Mouse (Mus musculus): ENCODE measurements around the gene Pip5k1b.

The Pip5k1b gene

GRCm38 (mm10) chr19:24312556-24313342 lies 242.9 kb downstream of the Pip5k1b start:
- no peak for DNase-seq (ENCODE audit: extremely low read depth, low read depth)

GRCm38 (mm10) chr19:24312046-24312445 lies 243.6 kb downstream of the Pip5k1b start:
- no peak for DNase-seq (ENCODE audit: extremely low read depth, low read depth)

GRCm38 (mm10) chr19:24308305-24308705 lies 247.4 kb downstream of the Pip5k1b start:
- no peak for DNase-seq (ENCODE audit: extremely low read depth, low read depth)

- DNase-seq (ENCODE audit: extremely low read depth, low read depth), result no peak
These were observed 248.1 kb downstream of the Pip5k1b start for GRCm38 (mm10) chr19:24307271-24308221.

- no peak for DNase-seq (ENCODE audit: extremely low read depth, low read depth)
These were observed 249.3 kb downstream of the Pip5k1b start for GRCm38 (mm10) chr19:24306351-24306750.

- no peak for DNase-seq (ENCODE audit: extremely low read depth, low read depth)
These were observed 253.5 kb downstream of the Pip5k1b start for GRCm38 (mm10) chr19:24302198-24302597.

- no peak for DNase-seq (ENCODE audit: extremely low read depth, low read depth)
These were observed 253.9 kb downstream of the Pip5k1b start for GRCm38 (mm10) chr19:24301768-24302148.

- DNase-seq (ENCODE audit: extremely low read depth, low read depth), result peak; percentile 47
These were observed 254.5 kb downstream of the Pip5k1b start for GRCm38 (mm10) chr19:24300994-24301767.

- DNase-seq (ENCODE audit: extremely low read depth, low read depth), result no peak
These were observed 262.1 kb downstream of the Pip5k1b start for GRCm38 (mm10) chr19:24293537-24293936.

- peak; percentile 50 for DNase-seq (ENCODE audit: extremely low read depth, low read depth)
These were observed 271.5 kb downstream of the Pip5k1b start for GRCm38 (mm10) chr19:24284187-24284586.

- DNase-seq (ENCODE audit: extremely low read depth, low read depth), result peak; percentile 58
These were observed 274.2 kb downstream of the Pip5k1b start for GRCm38 (mm10) chr19:24281288-24281980.

- peak; percentile 95 for DNase-seq (ENCODE audit: extremely low read depth, low read depth)
These were observed 275.0 kb downstream of the Pip5k1b start, which contains the start of gene Fxn for GRCm38 (mm10) chr19:24280601-24281228. Gene Fxn, minus strand, starts transcription at chr19:24280605.

- DNase-seq (ENCODE audit: extremely low read depth, low read depth), result peak; percentile 91
These were observed 275.7 kb downstream of the Pip5k1b start for GRCm38 (mm10) chr19:24279706-24280600.

- DNase-seq (ENCODE audit: extremely low read depth, low read depth), result no peak
These were observed 276.8 kb downstream of the Pip5k1b start for GRCm38 (mm10) chr19:24278859-24279258.

- no peak for DNase-seq (ENCODE audit: extremely low read depth, low read depth)
These were observed 281.4 kb downstream of the Pip5k1b start for GRCm38 (mm10) chr19:24274281-24274680.

GRCm38 (mm10) chr19:24271746-24272426 lies 283.8 kb downstream of the Pip5k1b start:
- peak; percentile 63 for DNase-seq (ENCODE audit: extremely low read depth, low read depth)

- no peak for DNase-seq (ENCODE audit: extremely low read depth, low read depth)
These were observed 284.3 kb downstream of the Pip5k1b start for GRCm38 (mm10) chr19:24271326-24271725.

- no peak for DNase-seq (ENCODE audit: extremely low read depth, low read depth)
These were observed 287.1 kb downstream of the Pip5k1b start for GRCm38 (mm10) chr19:24268531-24268930.

All from MEL-GATA-1-ER (cell line).